Mouse (Mus musculus) cerebellum, adult 11 months (tissue): Measurements from ENCODE around the gene Phf19.

ENCODE experiments used
- DNase-seq: peaks from one replicate; pipeline ENCODE4 v3.0.0; 2022

Gene Phf19

GRCm38 (mm10) chr2:34913218-34914068, at the start of gene Phf19:
Gene Phf19 (minus strand): TSS chr2:34914026.
- no peak for DNase-seq

GRCm38 (mm10) chr2:34963371-34963956, 49.6 kb upstream of the Phf19 start:
- DNase-seq: no peak

- DNase-seq: no peak
Observed at GRCm38 (mm10) chr2:34962893-34963292, 49.1 kb upstream of the Phf19 start.

- DNase-seq: no peak
Observed at GRCm38 (mm10) chr2:34962211-34962610, 48.4 kb upstream of the Phf19 start.

GRCm38 (mm10) chr2:34961481-34962036, 47.7 kb upstream of the Phf19 start, which contains the start of gene Traf1:
Gene Traf1 (minus strand): TSS chr2:34961772.
- DNase-seq: no peak

- DNase-seq: no peak
Observed at GRCm38 (mm10) chr2:34960966-34961365, 47.1 kb upstream of the Phf19 start.

- no peak for DNase-seq
Observed at GRCm38 (mm10) chr2:34960466-34960865, 46.6 kb upstream of the Phf19 start.

- DNase-seq: no peak
Observed at GRCm38 (mm10) chr2:34958582-34958981, 44.8 kb upstream of the Phf19 start.

GRCm38 (mm10) chr2:34958036-34958435, 44.2 kb upstream of the Phf19 start:
- no peak for DNase-seq

GRCm38 (mm10) chr2:34957405-34957804, 43.6 kb upstream of the Phf19 start:
- DNase-seq: no peak

- no peak for DNase-seq
Observed at GRCm38 (mm10) chr2:34956941-34957340, 43.1 kb upstream of the Phf19 start.

GRCm38 (mm10) chr2:34954344-34954743, 40.5 kb upstream of the Phf19 start:
- DNase-seq: no peak

GRCm38 (mm10) chr2:34953547-34954116, 39.8 kb upstream of the Phf19 start:
- no peak for DNase-seq

- DNase-seq: no peak
Observed at GRCm38 (mm10) chr2:34953018-34953417, 39.2 kb upstream of the Phf19 start.

GRCm38 (mm10) chr2:34951469-34951868, 37.6 kb upstream of the Phf19 start:
- no peak for DNase-seq

GRCm38 (mm10) chr2:34948622-34949021, 34.8 kb upstream of the Phf19 start:
- DNase-seq: no peak

- DNase-seq: no peak
Observed at GRCm38 (mm10) chr2:34946046-34946445, 32.2 kb upstream of the Phf19 start.

- DNase-seq: no peak
Observed at GRCm38 (mm10) chr2:34945580-34945979, 31.8 kb upstream of the Phf19 start.

- DNase-seq: no peak
Observed at GRCm38 (mm10) chr2:34944761-34945160, 30.9 kb upstream of the Phf19 start.

GRCm38 (mm10) chr2:34943556-34944120, 29.8 kb upstream of the Phf19 start:
- DNase-seq: no peak

GRCm38 (mm10) chr2:34941061-34941675, 27.3 kb upstream of the Phf19 start:
- no peak for DNase-seq

GRCm38 (mm10) chr2:34940246-34940645, 26.4 kb upstream of the Phf19 start:
- DNase-seq: no peak
